Mouse (Mus musculus): ENCODE data around the gene Rab1b.

DNA sequence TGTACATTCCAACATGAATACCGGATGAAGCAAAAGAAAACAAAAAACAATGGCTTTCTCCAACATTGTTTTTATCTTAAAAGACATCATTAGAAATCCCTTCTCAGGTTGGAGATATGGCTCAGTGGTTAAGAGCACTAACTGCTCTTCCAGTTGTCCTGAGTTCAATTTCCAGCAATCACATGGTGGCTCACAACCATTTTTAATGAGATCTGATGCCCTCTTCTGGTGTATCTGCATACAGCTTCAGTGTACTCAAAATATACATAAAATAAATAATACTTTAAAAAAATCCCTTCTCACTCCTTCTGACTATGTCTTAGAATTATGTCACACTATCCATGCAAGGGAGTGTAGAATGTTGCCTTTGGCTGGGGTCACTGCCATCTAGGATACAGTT, 27.6 kb downstream of the Rab1b start:
- no peak for TF ChIP-seq CTCF (IDR thresholded peaks at IDR 0.05; ENCODE audit: low read depth)
- no peak for TF ChIP-seq EP300 (IDR thresholded peaks at IDR 0.05; ENCODE audit: low read depth)

Data from liver, postnatal 0 days (tissue).